Mouse (Mus musculus) lung, embryonic 15.5 days (tissue): ENCODE data around the gene Plxna4. TPM values are rescaled to one million over a fixed set of nuclear protein-coding genes. Genes with fewer than 3 reads are reported as not detected.
A peak's percentile ranks its signal among the peaks of the same experiment; 100 is the strongest.

Experiments
- ATAC-seq: fragments of 200-750 bp; cut with Nextera tagmentation; 2 replicates; pipeline ENCODE4 v1.8.0; 2017; ENCODE audit warnings: moderate number of reproducible peaks, borderline replicate concordance; ENCODE audit not compliant: low FRiP score, low TSS enrichment; ENCODE audit errors: extremely low read depth
- H3K27ac ChIP-seq: fragments of 300-500 bp; sonication (generic); 2 replicates; pipeline ENCODE4 v1.5.1; 2015; ENCODE audit warnings: moderate library complexity, mild to moderate bottlenecking, inconsistent platforms
- H3K27me3 ChIP-seq: fragments of 300-500 bp; sonication (generic); 2 replicates; pipeline ENCODE4 v1.6.1; 2015; ENCODE audit warnings: inconsistent platforms
- H3K36me3 ChIP-seq: fragments of 300-500 bp; sonication (generic); 2 replicates; pipeline ENCODE4 v1.6.1; 2015; ENCODE audit warnings: inconsistent platforms
- H3K4me1 ChIP-seq: fragments of 300-500 bp; sonication (generic); 2 replicates; pipeline ENCODE4 v1.6.1; 2015; ENCODE audit warnings: inconsistent platforms
- H3K4me2 ChIP-seq: fragments of 300-500 bp; sonication (generic); 2 replicates; pipeline ENCODE4 v1.6.1; 2015; ENCODE audit warnings: inconsistent platforms, mild to moderate bottlenecking, moderate library complexity
- H3K4me3 ChIP-seq: fragments of 300-500 bp; sonication (generic); 2 replicates; pipeline ENCODE4 v1.5.1; 2015; ENCODE audit warnings: mild to moderate bottlenecking, inconsistent platforms
- H3K9ac ChIP-seq: fragments of 300-500 bp; sonication (generic); 2 replicates; pipeline ENCODE4 v1.6.1; 2015; ENCODE audit warnings: inconsistent platforms
- H3K9me3 ChIP-seq: fragments of 300-500 bp; sonication (generic); 2 replicates; pipeline ENCODE4 v1.6.1; 2016; ENCODE audit warnings: inconsistent platforms
- WGBS: fragments of 180-500 bp; shearing (Covaris S2); methylation state at CpG from one replicate; pipeline ENCODE4 v1.1.7; 2015; 5-methylcytosine and 5-hydroxymethylcytosine counted together
- polyA plus RNA-seq: library from polyadenylated mRNA; unstranded; fragments of >200 nt; fragmentation: Nextera tagmentation; extraction: Ambion mirVana; gene quantifications from 2 replicates; pipeline ENCODE4 v1.2.1, GENCODE M21; 2015

The Plxna4 gene
- polyA plus RNA-seq, 1 experiment from 2014 or later: 2.1 TPM

DNA sequence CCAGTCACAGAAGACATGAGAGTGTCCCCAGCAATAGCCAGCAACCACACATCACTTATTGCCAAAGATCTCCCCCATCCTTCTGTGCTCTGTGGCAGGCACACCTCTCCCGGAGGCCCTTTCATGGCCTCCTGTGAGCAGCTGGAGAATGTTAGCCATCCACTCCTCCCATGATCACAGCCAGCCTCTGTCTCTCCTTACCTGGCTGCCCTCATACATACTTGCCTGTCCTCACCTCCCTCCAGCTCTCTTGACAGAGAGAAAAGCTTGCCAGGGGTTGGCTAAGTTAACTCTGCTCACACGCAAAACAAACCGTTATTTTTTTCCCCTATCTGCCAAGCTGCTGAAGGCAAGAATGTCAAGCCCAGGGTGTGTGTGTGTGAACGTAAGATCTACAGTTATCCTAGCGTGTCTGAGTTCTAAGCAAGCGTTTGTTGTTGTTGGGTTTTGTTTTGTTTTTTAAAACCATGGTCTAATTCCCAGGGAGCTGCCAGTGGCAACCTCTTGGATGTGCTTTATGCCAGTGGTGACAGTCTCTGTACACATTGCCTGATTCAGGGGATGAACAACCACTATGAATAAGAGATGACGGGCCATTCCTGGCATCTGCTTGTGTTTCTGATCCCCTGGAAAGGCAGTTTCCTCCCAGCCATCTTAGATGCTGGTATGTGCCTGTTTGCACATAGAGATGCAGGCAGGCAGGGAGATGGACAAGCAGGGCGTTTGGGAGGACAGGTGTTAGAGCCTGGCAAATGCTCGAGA, 257.8 kb downstream of the Plxna4 start:
- H3K9ac ChIP-seq: no peak overlapping the region
- no peak overlapping the region for H3K27ac ChIP-seq
- no peaks in the 10 kb centered on the region for H3K36me3 ChIP-seq
- no peaks in the 10 kb centered on the region for H3K9me3 ChIP-seq
- H3K4me1 ChIP-seq: no peaks in the 10 kb centered on the region
- 64% methylated on average over 9 of the region's 9 CpGs for WGBS
- H3K4me2 ChIP-seq: no peak overlapping the region
- ATAC-seq: no peak
- no peak overlapping the region for H3K4me3 ChIP-seq
- 0 out of 2 replicates have a peak, but pooled peaks cover 6% of the 10 kb centered on the region for H3K27me3 ChIP-seq

- H3K4me2 ChIP-seq: no peak overlapping the region
- no peaks in the 10 kb centered on the region for H3K36me3 ChIP-seq
- 0 out of 2 replicates have a peak, but pooled peaks cover 6% of the 10 kb centered on the region for H3K27me3 ChIP-seq
- H3K9me3 ChIP-seq: no peaks in the 10 kb centered on the region
- no peak overlapping the region for H3K9ac ChIP-seq
- no peak overlapping the region for H3K4me3 ChIP-seq
- WGBS: 4% methylated on average over 8 of the region's 8 CpGs
- H3K27ac ChIP-seq: no peak overlapping the region
- peak; percentile 59 for ATAC-seq
- H3K4me1 ChIP-seq: no peaks in the 10 kb centered on the region
Observed at GRCm38 (mm10) chr6:32328028-32328427, 260.0 kb downstream of the Plxna4 start.

DNA sequence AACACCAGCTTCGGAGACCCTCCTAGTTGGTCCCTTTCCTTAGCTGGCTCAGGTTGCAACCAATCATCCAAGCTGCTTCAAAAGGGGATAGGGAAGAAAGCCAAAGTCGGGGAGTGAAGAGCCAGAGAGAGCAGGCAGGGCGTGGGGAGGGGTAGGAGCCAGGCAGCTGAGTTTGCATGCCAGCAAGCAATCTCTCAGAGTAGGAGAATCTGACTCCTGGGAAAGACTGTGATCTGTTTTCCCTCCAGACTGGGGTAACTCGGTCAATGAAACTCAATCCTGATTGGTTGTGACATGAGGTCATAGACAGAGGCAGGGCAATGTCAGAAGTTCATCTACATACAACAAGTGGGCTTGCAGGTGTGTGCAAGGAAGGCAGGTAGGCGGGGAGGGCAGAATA, 260.8 kb downstream of the Plxna4 start:
- WGBS: 27% methylated on average over 5 of the region's 5 CpGs
- Histone ChIP-seq H3K27me3 (0 out of 2 replicates have a peak, but pooled peaks cover 6% of the 10 kb centered on the region), H3K36me3 (no peaks in the 10 kb centered on the region), H3K27ac (no peak overlapping the region), H3K4me1 (no peaks in the 10 kb centered on the region), H3K4me2 (no peak overlapping the region), H3K9me3 (no peaks in the 10 kb centered on the region), H3K4me3 (no peak overlapping the region), H3K9ac (no peak overlapping the region)
- 0 out of 2 replicates have a peak, but pooled peaks have one; percentile 19 for ATAC-seq

GRCm38 (mm10) chr6:32326406-32326805, 261.6 kb downstream of the Plxna4 start:
- H3K9ac ChIP-seq: no peak overlapping the region
- 0 out of 2 replicates have a peak, but pooled peaks cover 6% of the 10 kb centered on the region for H3K27me3 ChIP-seq
- H3K4me2 ChIP-seq: no peak overlapping the region
- H3K9me3 ChIP-seq: no peaks in the 10 kb centered on the region
- ATAC-seq: no peak
- no peaks in the 10 kb centered on the region for H3K4me1 ChIP-seq
- H3K27ac ChIP-seq: no peak overlapping the region
- WGBS: 83% methylated on average over 5 of the region's 5 CpGs
- no peak overlapping the region for H3K4me3 ChIP-seq
- no peaks in the 10 kb centered on the region for H3K36me3 ChIP-seq

DNA sequence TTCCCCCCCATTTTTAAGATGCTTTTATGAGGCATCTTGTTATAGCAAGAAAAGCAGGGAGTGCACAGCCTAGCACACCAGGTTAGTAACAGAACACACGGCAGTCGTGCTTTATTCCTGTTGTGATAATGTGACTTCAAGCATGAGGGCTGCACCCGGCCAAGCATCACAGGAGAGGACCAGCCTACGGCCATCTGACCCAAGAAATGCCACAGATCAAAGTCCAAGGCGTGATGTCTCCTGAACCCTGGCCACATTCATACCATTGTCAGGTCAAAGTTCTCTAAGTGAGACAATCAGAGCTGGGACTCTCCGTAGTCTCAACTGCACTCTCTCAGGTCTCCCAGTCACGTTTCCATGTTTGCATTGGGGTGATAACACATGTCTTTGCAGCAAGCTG, 262.1 kb downstream of the Plxna4 start:
- H3K4me3 ChIP-seq: no peak overlapping the region
- WGBS: 72% methylated on average over 7 of the region's 7 CpGs
- no peak overlapping the region for H3K27ac ChIP-seq
- no peaks in the 10 kb centered on the region for H3K36me3 ChIP-seq
- 0 out of 2 replicates have a peak, but pooled peaks cover 6% of the 10 kb centered on the region for H3K27me3 ChIP-seq
- H3K9ac ChIP-seq: no peak overlapping the region
- no peak overlapping the region for H3K4me2 ChIP-seq
- H3K9me3 ChIP-seq: no peaks in the 10 kb centered on the region
- ATAC-seq: no peak
- no peaks in the 10 kb centered on the region for H3K4me1 ChIP-seq

- Histone ChIP-seq H3K36me3 (no peaks in the 10 kb centered on the region), H3K4me2 (no peak overlapping the region), H3K4me1 (no peaks in the 10 kb centered on the region), H3K9me3 (no peaks in the 10 kb centered on the region), H3K27me3 (no peaks in the 10 kb centered on the region), H3K27ac (no peak overlapping the region), H3K4me3 (no peak overlapping the region), H3K9ac (no peak overlapping the region)
- ATAC-seq: no peak
- 45% methylated on average over 3 of the region's 3 CpGs for WGBS
Observed at GRCm38 (mm10) chr6:32321187-32321586, 266.8 kb downstream of the Plxna4 start.

DNA sequence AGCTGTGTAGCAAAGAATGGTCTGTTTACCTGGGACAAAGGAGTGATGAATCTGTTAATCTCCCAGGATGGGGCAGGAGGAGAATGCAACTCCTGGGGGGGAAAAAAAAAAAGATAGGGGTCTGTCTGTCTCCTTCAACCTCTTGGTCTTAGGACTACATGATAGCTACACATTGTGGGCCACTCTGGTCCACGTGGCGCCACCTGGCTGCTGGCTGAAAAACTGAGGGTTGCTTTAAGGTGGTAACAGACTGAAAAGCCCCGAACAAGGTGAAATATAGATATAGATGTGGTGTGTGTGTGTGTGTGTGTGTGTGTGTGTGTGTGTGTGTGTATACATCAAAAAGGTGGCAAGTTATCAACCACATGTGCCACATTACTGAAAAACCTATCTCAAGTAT, 267.7 kb downstream of the Plxna4 start:
- Histone ChIP-seq H3K9ac (no peak overlapping the region), H3K4me1 (no peaks in the 10 kb centered on the region), H3K9me3 (no peaks in the 10 kb centered on the region), H3K4me2 (no peak overlapping the region), H3K27ac (no peak overlapping the region), H3K36me3 (no peaks in the 10 kb centered on the region), H3K27me3 (no peaks in the 10 kb centered on the region), H3K4me3 (no peak overlapping the region)
- no peak for ATAC-seq
- WGBS: 32% methylated on average over 3 of the region's 3 CpGs

DNA sequence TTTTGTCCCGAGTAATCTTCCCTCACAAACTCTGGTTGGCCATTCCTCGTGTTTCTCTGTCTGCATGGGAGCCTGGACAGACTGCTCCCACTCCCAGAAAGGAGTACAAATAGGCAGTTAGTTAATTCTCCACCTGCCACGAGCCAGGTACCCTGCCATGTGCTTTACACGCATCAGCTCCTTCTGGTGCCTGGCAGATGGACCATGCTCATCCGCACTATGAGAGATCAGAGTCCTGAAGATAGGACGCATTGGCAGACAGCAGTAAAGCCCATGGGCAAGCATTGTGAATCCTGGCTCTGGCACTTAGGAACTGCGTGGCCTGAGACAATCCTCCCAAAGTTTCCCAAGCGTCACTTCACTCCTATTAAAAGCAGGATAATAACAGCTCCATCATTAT, 270.5 kb downstream of the Plxna4 start:
- ATAC-seq: no peak
- H3K27ac ChIP-seq: no peak overlapping the region
- 74% methylated on average over 8 of the region's 8 CpGs for WGBS
- no peaks in the 10 kb centered on the region for H3K9me3 ChIP-seq
- no peak overlapping the region for H3K9ac ChIP-seq
- no peak overlapping the region for H3K4me3 ChIP-seq
- no peaks in the 10 kb centered on the region for H3K27me3 ChIP-seq
- H3K4me1 ChIP-seq: no peaks in the 10 kb centered on the region
- H3K36me3 ChIP-seq: no peaks in the 10 kb centered on the region
- H3K4me2 ChIP-seq: no peak overlapping the region

- 7% methylated on average over 6 of the region's 6 CpGs for WGBS
- Histone ChIP-seq H3K27ac (no peak overlapping the region), H3K4me3 (no peak overlapping the region), H3K36me3 (no peaks in the 10 kb centered on the region), H3K4me2 (no peak overlapping the region), H3K27me3 (no peaks in the 10 kb centered on the region), H3K4me1 (no peaks in the 10 kb centered on the region), H3K9me3 (no peaks in the 10 kb centered on the region), H3K9ac (no peak overlapping the region)
- no peak for ATAC-seq
Observed at GRCm38 (mm10) chr6:32315011-32315450, 273.0 kb downstream of the Plxna4 start.

DNA sequence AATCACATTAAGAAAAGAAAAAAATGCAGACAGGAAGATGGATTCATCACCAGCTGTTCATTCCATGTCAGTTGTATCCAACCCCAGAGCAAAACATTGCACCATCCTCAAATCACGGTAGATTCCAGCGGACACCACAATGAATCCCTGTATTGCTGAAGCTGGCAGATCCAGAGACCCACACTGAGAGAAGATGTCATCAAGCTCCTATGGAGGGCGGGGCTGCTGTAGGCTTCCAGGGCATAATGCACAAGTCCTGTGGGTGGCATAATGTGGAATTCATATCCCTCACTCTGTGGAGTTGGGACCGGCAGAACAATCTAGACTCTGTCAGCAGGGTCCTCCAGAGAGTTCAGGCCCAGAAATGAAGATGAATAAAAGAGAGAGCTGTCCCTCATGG, 278.8 kb downstream of the Plxna4 start:
- Histone ChIP-seq H3K36me3 (no peaks in the 10 kb centered on the region), H3K4me3 (no peak overlapping the region), H3K9me3 (no peaks in the 10 kb centered on the region), H3K4me2 (no peak overlapping the region), H3K9ac (no peak overlapping the region), H3K27ac (no peak overlapping the region), H3K4me1 (no peaks in the 10 kb centered on the region), H3K27me3 (no peaks in the 10 kb centered on the region)
- WGBS: 88% methylated on average over 4 of the region's 4 CpGs
- ATAC-seq: no peak

DNA sequence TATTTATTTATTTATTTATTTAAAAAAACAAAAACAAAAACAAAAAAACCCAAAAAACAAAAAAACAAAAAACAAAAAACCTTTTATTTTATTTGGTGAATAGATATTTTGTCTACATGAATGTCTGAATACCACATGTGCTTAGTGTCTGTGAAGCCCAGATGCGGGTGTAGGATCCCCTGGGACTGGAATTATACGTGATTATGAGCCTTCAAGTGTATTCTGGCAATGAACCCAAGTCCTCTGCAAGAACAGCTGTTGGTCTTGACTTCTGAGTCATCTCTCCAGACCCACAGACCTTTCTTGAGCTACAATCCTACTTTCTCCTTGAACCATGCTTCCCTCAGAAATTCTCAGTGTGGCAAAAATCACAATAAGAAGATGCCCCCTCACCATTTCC, 287.4 kb downstream of the Plxna4 start:
- WGBS: 69% methylated on average over 2 of the region's 2 CpGs

DNA sequence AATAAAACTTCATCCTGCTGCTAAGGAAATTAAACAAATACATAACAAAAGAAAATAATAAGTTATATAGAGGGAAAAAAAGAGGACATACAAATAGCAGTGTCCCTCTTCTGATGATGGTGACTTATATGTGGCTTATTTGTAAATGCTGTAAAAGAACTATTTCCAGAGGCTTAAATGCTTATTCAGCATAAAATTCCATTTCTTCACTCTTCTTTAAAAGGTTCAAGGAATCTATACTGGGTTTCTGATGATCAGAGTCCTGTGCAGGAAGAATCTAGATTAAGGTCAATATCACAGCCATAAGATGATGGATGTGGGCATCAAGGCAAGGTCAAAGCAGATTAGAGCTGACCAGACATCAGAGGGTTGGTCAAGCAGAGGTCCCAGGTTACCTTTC, 306.5 kb downstream of the Plxna4 start:
- Histone ChIP-seq H3K4me3 (no peak overlapping the region), H3K4me1 (no peaks in the 10 kb centered on the region), H3K9ac (no peak overlapping the region), H3K9me3 (no peaks in the 10 kb centered on the region), H3K27ac (no peak overlapping the region), H3K4me2 (no peak overlapping the region), H3K36me3 (no peaks in the 10 kb centered on the region), H3K27me3 (no peaks in the 10 kb centered on the region)
- no peak for ATAC-seq

More for the DNA sequence above, 287.4 kb downstream of the Plxna4 start:
- Histone ChIP-seq H3K9ac (no peak overlapping the region), H3K27me3 (no peaks in the 10 kb centered on the region), H3K9me3 (no peaks in the 10 kb centered on the region), H3K36me3 (no peaks in the 10 kb centered on the region), H3K4me3 (no peak overlapping the region), H3K4me1 (no peaks in the 10 kb centered on the region), H3K4me2 (no peak overlapping the region), H3K27ac (no peak overlapping the region)
- no peak for ATAC-seq
